Mouse (Mus musculus) small intestine, adult 2 months (tissue): ENCODE results near the gene Kif1bp. TPM values are rescaled to one million over a fixed set of nuclear protein-coding genes. Genes with fewer than 3 reads are reported as not detected.
A peak's percentile ranks its signal among the peaks of the same experiment; 100 is the strongest.
"Not testable (repeated sequence)": the region's sequence is repeated elsewhere in the genome, so short reads cannot be mapped to it uniquely, and the experiment has no call there.

ENCODE experiments used
- H3K27ac ChIP-seq: fragments of 200-500 bp; 2 replicates; pipeline ENCODE4 v1.5.1; 2012; ENCODE audit warnings: low read depth, low read length, control low read depth, inconsistent platforms; ENCODE audit not compliant: insufficient read depth
- H3K27me3 ChIP-seq: fragments of 200-500 bp; 2 replicates; pipeline ENCODE4 v1.6.1; 2012; ENCODE audit warnings: mild to moderate bottlenecking, moderate library complexity, low read length, inconsistent platforms; ENCODE audit not compliant: control insufficient read depth, insufficient read depth
- H3K36me3 ChIP-seq: fragments of 200-500 bp; 2 replicates; pipeline ENCODE4 v1.6.1; 2012; ENCODE audit warnings: mild to moderate bottlenecking, low read length, control low read depth, inconsistent platforms; ENCODE audit not compliant: control insufficient read depth, insufficient read depth
- H3K4me1 ChIP-seq: fragments of 200-500 bp; 2 replicates; pipeline ENCODE4 v1.6.1; 2012; ENCODE audit warnings: low read length, inconsistent platforms, mixed read lengths; ENCODE audit not compliant: control insufficient read depth, insufficient read depth, insufficient read length
- H3K4me3 ChIP-seq: fragments of 200-500 bp; 2 replicates; pipeline ENCODE4 v1.5.1; 2012; ENCODE audit warnings: low read depth, mild to moderate bottlenecking, control low read depth, inconsistent platforms, low read length, moderate library complexity
- CTCF ChIP-seq: fragments of 200-500 bp; IDR thresholded peaks from 2 replicates; pipeline ENCODE4 v1.5.1; 2012; ENCODE audit warnings: low read depth, mild to moderate bottlenecking, control low read depth, inconsistent platforms, low read length, moderate library complexity, mixed read lengths; ENCODE audit not compliant: insufficient replicate concordance, insufficient read length; ENCODE audit errors: extremely low read depth
- POLR2A ChIP-seq: fragments of 200-500 bp; IDR thresholded peaks from 2 replicates; pipeline ENCODE4 v1.6.1; 2012; ENCODE audit warnings: low read depth, mild to moderate bottlenecking, control low read depth, inconsistent platforms, low read length, moderate library complexity
- WGBS: fragments of 180-500 bp; shearing (Covaris S2); methylation state at CpG from one replicate; pipeline ENCODE4 v1.1.7; 2018; 5-methylcytosine and 5-hydroxymethylcytosine counted together
- polyA plus RNA-seq: library from polyadenylated mRNA; depleted of rRNA; stranded (reverse); fragments of >200 nt; gene quantifications from 2 replicates; pipeline ENCODE4 v1.2.3, GENCODE M21; 2012

The Kif1bp gene
- polyA plus RNA-seq, 1 experiment = 21.0 TPM

- H3K36me3 ChIP-seq = peaks cover 20% of the 10 kb centered on the region
- peaks cover 5% of the 10 kb centered on the region for H3K4me1 ChIP-seq
- no peak for TF ChIP-seq POLR2A
- TF ChIP-seq CTCF = no peak
- no peak overlapping the region for H3K27ac ChIP-seq
- WGBS = 77% methylated on average over 6 of the region's 6 CpGs
- no peak overlapping the region for H3K4me3 ChIP-seq
- no peaks in the 10 kb centered on the region for H3K27me3 ChIP-seq
Measured at GRCm38 (mm10) chr10:62600056-62600455, 21.8 kb upstream of the Kif1bp start.

- not testable (repeated sequence) for H3K27ac ChIP-seq, H3K4me3 ChIP-seq, H3K4me1 ChIP-seq, H3K27me3 ChIP-seq
- H3K36me3 ChIP-seq = peaks cover 24% of the 10 kb centered on the region
- WGBS = 91% methylated on average over 3 of the region's 3 CpGs
Measured at GRCm38 (mm10) chr10:62599311-62599710, 21.1 kb upstream of the Kif1bp start.

DNA sequence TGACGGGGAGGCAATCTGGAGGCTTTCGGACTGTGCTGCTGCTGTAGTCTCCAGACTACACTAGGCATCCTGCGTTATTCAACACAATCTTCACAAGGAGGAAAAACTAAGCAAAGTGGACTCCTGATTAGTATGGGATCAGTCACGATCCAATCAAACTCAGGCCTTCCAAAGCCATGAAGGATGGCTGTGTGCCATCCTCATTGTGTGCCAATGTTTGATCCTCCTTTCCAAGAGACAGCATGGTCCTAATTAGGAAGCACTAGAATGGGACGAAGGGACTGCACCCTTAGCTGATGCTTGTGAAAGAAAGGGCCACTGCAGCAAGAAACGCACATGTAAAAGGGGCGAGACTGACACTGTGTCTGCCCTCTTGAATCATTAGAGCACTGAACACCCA is 14.2 kb upstream of the Kif1bp start:
- Histone ChIP-seq H3K27ac (no peak overlapping the region), H3K27me3 (no peaks in the 10 kb centered on the region), H3K36me3 (peaks cover 67% of the 10 kb centered on the region), H3K4me1 (no peaks in the 10 kb centered on the region), H3K4me3 (no peak overlapping the region)
- WGBS = 86% methylated on average over 7 of the region's 7 CpGs
- TF ChIP-seq CTCF = no peak
- no peak for TF ChIP-seq POLR2A

GRCm38 (mm10) chr10:62590200-62590599 is 11.9 kb upstream of the Kif1bp start:
- Histone ChIP-seq H3K4me3 (no peak overlapping the region), H3K36me3 (peaks cover 68% of the 10 kb centered on the region), H3K4me1 (no peaks in the 10 kb centered on the region), H3K27me3 (no peaks in the 10 kb centered on the region), H3K27ac (no peak overlapping the region)
- 19% methylated on average over 6 of the region's 6 CpGs for whole genome bisulfite sequencing
- TF ChIP-seq CTCF (no peak), POLR2A (no peak)

DNA sequence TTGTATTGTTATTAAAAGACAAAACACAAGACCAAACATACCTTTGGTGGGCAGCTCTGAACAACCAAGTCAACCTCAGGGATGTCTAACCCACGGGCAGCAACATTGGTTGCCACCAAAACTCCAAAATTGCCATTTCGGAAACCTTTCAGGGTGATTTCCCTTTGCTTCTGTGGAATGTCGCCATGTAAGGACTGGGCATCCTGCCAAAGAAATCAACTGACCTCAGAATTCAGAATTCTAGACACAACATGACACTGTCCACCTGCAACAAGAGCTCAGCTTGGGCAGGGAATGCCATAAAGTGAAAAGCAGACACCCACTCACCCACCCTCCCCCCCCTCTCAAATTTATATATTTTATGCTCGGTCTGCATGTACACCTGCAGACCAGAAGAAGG is 10.4 kb upstream of the Kif1bp start:
- H3K36me3 ChIP-seq = peaks cover 75% of the 10 kb centered on the region
- WGBS = 82% methylated on average over 4 of the region's 4 CpGs

DNA sequence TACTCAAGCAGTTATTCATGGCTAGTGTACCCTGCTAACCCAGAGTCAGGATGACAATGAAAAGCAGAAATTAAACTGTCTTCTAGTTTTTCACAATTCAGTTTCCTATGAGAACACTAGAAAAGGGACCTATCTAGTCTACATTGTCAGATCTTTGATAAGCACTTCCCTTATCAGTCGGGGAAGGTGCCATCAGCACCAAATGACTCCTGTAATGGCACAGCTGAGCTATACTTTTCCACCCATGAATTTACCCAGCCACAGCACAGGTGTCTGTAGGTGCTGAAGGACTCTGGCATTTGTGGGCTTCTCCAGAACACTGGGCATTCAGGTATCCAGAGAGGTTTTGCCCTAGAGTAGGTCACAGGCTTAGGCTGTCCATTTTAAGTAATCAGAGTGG is 5.0 kb upstream of the Kif1bp start:
- no peaks in the 10 kb centered on the region for H3K27me3 ChIP-seq
- H3K36me3 ChIP-seq = peaks cover 59% of the 10 kb centered on the region
- no peak overlapping the region for H3K27ac ChIP-seq
- no peaks in the 10 kb centered on the region for H3K4me1 ChIP-seq
- WGBS = 56% methylated on average over 1 of the region's 1 CpGs
- H3K4me3 ChIP-seq = no peak overlapping the region
- TF ChIP-seq POLR2A (no peak), CTCF (no peak)

More for the DNA sequence above, 10.4 kb upstream of the Kif1bp start:
- no peak overlapping the region for H3K27ac ChIP-seq
- no peak overlapping the region for H3K4me3 ChIP-seq
- TF ChIP-seq POLR2A = no peak
- no peak for TF ChIP-seq CTCF
- no peaks in the 10 kb centered on the region for H3K4me1 ChIP-seq
- no peaks in the 10 kb centered on the region for H3K27me3 ChIP-seq

DNA sequence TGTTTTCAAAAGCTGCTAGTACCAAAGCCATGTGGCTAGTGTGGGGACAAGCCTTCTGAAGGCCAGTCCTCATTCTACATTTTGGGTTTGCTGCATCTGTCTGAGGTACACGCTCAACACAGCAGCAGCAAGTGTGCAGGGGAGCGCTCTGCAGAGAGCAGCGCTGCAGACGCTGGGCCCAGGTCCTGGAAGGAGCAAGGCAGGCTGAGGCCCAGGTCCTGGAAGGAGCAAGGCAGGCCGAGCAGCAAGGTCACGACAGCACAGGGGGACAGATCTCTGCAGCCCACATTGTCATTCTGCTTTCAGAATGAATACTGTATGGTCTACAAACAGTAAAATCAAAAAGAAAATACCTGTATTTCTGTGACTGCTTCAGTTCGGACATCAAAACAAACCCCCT is 4.4 kb upstream of the Kif1bp start:
- no peak for TF ChIP-seq POLR2A
- TF ChIP-seq CTCF = no peak
- Histone ChIP-seq H3K36me3 (peaks cover 54% of the 10 kb centered on the region), H3K4me1 (peaks cover under 1% of the 10 kb centered on the region), H3K27me3 (no peaks in the 10 kb centered on the region), H3K27ac (no peak overlapping the region), H3K4me3 (no peak overlapping the region)
- WGBS = 78% methylated on average over 7 of the region's 7 CpGs

GRCm38 (mm10) chr10:62582263-62582662 is 4.0 kb upstream of the Kif1bp start:
- Histone ChIP-seq H3K27me3 (no peaks in the 10 kb centered on the region), H3K27ac (no peak overlapping the region), H3K4me3 (peak overlapping the region; percentile 19; the same call in 1 of the 2 replicates), H3K4me1 (peaks cover 3% of the 10 kb centered on the region), H3K36me3 (peaks cover 51% of the 10 kb centered on the region)
- 86% methylated on average over 17 of the region's 17 CpGs for WGBS
- TF ChIP-seq POLR2A (no peak), CTCF (no peak)

GRCm38 (mm10) chr10:62579129-62579528 is 872 bp upstream of the Kif1bp start:
- WGBS = 83% methylated on average over 13 of the region's 13 CpGs
- H3K4me1 ChIP-seq, H3K27ac ChIP-seq, H3K27me3 ChIP-seq, H3K4me3 ChIP-seq: not testable (repeated sequence)
- peaks cover 40% of the 10 kb centered on the region for H3K36me3 ChIP-seq
